Mouse (Mus musculus): ENCODE results near the gene Tada2a. TPM values are rescaled to one million over a fixed set of nuclear protein-coding genes. Genes with fewer than 3 reads are reported as not detected.

The Tada2a gene
- polyA plus RNA-seq (2012; rRNA removed): 6.4 and 6.7 TPM in 2 replicates

DNA sequence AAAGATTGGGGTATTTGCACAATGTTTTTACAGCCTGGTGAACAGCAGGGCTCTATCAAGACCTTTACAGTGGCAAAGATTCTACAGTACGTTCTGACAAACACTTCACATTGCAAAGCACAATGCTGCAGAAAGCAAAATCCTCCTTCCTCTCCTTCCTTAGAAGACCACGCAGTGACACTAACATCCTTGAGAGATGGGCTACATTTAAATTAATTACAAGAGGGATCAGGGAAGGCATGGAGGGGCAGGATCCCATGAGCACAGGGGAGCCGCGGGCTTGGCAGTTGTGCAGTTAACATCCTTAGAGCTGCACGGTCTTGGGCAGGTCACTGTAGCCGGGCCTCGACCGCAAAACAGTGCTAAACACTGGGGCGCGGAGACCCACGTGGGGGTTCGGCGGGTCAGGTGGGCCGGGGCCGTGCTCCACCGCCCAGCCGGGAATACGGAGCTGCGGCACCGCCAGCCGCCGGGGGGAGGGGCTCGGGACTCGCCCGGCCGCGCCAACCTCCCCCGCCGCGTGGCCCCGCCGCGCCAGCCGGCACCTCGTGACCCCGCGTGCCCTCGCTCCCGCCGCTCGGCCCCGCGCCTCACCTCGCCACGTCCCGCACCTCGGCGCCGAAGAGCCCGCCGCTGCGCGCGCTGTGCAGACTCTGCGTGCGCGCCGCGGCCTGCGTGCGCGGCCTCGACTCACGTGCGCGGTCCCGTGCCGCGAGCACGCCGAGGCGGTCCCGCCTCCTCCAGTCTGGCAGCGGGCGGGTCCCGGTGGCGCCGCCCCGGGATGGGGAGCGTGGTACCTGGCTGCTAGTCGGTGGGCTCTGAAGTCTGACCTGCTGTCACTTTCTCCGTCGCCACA, at the start of gene Tada2a, which contains the start of gene Acaca:
TSS of gene Tada2a (minus strand) at position 658 of the 856 bp plus-strand sequence.
TSS of gene Acaca (plus strand) at position 730 of the 856 bp plus-strand sequence.
- H3K27me3 ChIP-seq (ENCODE audit: control insufficient read depth, insufficient read depth, low read length): no peaks in the 10 kb centered on the region
- no peaks in the 10 kb centered on the region for H3K36me3 ChIP-seq (ENCODE audit: control insufficient read depth, insufficient read depth, low read length)
- peak; percentile 57; the same call in 1 of the 2 replicates for TF ChIP-seq CTCF (IDR thresholded peaks at IDR 0.05; ENCODE audit: borderline replicate concordance, control insufficient read depth, extremely low read depth, insufficient read depth, low read length, poor library complexity)
- peak; percentile 72 for TF ChIP-seq POLR2A (IDR thresholded peaks at IDR 0.05; ENCODE audit: control insufficient read depth, extremely low read depth, insufficient read depth, low read length, poor library complexity)
- H3K4me3 ChIP-seq (ENCODE audit: control insufficient read depth, insufficient read depth, low read length): peak within 1 kb of the TSS; percentile 66
- peaks cover 4% of the 10 kb centered on the region for H3K4me1 ChIP-seq (replicated peaks; ENCODE audit: control insufficient read depth, insufficient read depth, low read length)
- no peak within 1 kb of the TSS for H3K27ac ChIP-seq (ENCODE audit: control insufficient read depth, insufficient read depth, low read length)
- DNase-seq: peak; percentile 75
- WGBS: under 1% methylated on average over 80 of the region's 83 CpGs

- 66% methylated on average over 4 of the region's 4 CpGs for WGBS
- no peak overlapping the region for H3K4me3 ChIP-seq (ENCODE audit: control insufficient read depth, insufficient read depth, low read length)
- H3K4me1 ChIP-seq (replicated peaks; ENCODE audit: control insufficient read depth, insufficient read depth, low read length): peaks cover 7% of the 10 kb centered on the region
- TF ChIP-seq CTCF (IDR thresholded peaks at IDR 0.05; ENCODE audit: borderline replicate concordance, control insufficient read depth, extremely low read depth, insufficient read depth, low read length, poor library complexity) (no peak), POLR2A (IDR thresholded peaks at IDR 0.05; ENCODE audit: control insufficient read depth, extremely low read depth, insufficient read depth, low read length, poor library complexity) (no peak)
- DNase-seq: no peak
- H3K27ac ChIP-seq (ENCODE audit: control insufficient read depth, insufficient read depth, low read length): no peak overlapping the region
- no peaks in the 10 kb centered on the region for H3K27me3 ChIP-seq (ENCODE audit: control insufficient read depth, insufficient read depth, low read length)
- no peaks in the 10 kb centered on the region for H3K36me3 ChIP-seq (ENCODE audit: control insufficient read depth, insufficient read depth, low read length)
Observed at GRCm38 (mm10) chr11:84178571-84178970, 49.2 kb upstream of the Tada2a start.

DNA sequence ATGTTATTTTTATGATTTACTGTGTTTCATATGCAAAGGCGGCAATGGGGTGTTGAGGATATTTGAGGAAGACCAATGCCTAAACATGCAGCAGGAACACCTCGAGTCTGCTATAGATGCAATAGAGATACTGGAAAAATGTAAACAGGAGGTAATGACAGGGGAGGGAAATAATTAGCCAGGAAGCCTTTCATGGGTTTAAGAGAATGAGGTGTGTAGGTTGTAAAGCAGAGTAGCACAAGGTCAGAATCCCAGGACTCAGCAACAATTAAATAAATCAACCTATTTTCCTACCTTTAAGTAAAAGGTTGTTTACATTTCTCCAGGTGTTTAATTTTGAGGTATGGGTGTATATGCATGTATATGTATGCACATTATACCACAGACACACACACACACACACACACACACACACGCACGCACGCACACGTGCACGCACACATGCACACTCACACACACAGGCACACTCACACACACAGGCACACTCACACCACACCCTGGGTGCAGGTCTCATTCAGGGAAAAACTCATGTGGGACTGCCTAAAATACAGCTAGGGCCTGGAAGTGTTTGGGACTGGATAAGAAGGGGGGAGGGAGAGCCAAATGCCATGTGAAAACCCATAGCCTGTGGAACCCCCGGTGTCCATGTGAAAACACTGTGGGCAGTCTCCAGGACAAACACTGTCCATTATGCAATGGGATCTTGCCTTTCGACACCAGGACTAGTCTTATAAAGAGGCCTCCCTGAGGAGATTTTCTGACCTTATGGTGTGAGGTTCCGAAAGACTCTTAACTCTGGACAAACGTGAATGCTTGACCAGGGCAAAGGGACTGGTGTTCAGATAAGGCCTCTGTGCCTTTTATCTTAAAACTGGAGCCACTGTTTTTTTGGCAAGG, 43.4 kb upstream of the Tada2a start:
- TF ChIP-seq POLR2A (IDR thresholded peaks at IDR 0.05; ENCODE audit: control insufficient read depth, extremely low read depth, insufficient read depth, low read length, poor library complexity) (no peak), CTCF (IDR thresholded peaks at IDR 0.05; ENCODE audit: borderline replicate concordance, control insufficient read depth, extremely low read depth, insufficient read depth, low read length, poor library complexity) (no peak)
- H3K4me3 ChIP-seq (ENCODE audit: control insufficient read depth, insufficient read depth, low read length): no peak overlapping the region
- H3K36me3 ChIP-seq (ENCODE audit: control insufficient read depth, insufficient read depth, low read length): no peaks in the 10 kb centered on the region
- peaks cover 3% of the 10 kb centered on the region for H3K4me1 ChIP-seq (replicated peaks; ENCODE audit: control insufficient read depth, insufficient read depth, low read length)
- no peaks in the 10 kb centered on the region for H3K27me3 ChIP-seq (ENCODE audit: control insufficient read depth, insufficient read depth, low read length)
- H3K27ac ChIP-seq (ENCODE audit: control insufficient read depth, insufficient read depth, low read length): no peak overlapping the region
- no peak for DNase-seq
- 95% methylated on average over 11 of the region's 11 CpGs for WGBS

- no peak overlapping the region for H3K27ac ChIP-seq (ENCODE audit: control insufficient read depth, insufficient read depth, low read length)
Observed at GRCm38 (mm10) chr11:84168701-84169288, 39.4 kb upstream of the Tada2a start.

DNA sequence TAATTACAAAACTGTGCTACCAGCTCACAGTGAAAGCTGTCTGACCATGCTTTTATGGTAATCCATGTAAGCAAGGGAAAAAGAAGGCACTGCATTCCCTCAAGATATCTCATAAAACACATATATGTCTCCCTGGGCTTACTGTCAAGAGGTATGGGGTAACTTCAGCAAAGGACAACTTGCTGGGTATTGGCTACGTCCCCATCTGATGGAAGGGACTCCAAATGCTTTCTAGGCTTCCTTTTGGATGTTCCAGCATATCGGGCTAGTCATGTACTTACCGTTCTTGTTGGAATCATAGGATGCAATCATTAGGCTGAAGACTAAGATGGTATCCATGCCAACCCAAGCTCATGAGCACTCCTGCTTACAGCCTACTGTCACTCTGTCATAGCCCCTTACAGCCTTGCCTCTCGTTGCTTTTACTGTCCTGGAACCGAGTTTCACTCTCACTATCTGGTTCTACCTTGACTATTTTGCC, 37.7 kb upstream of the Tada2a start, which contains the start of gene Gm11437:
TSS of gene Gm11437 (minus strand) at position 431 of the 481 bp plus-strand sequence.
- Histone ChIP-seq H3K4me1 (replicated peaks; ENCODE audit: control insufficient read depth, insufficient read depth, low read length) (no peaks in the 10 kb centered on the region), H3K27ac (ENCODE audit: control insufficient read depth, insufficient read depth, low read length) (no peak within 1 kb of the TSS), H3K36me3 (ENCODE audit: control insufficient read depth, insufficient read depth, low read length) (no peaks in the 10 kb centered on the region), H3K27me3 (ENCODE audit: control insufficient read depth, insufficient read depth, low read length) (no peaks in the 10 kb centered on the region), H3K4me3 (ENCODE audit: control insufficient read depth, insufficient read depth, low read length) (no peak within 1 kb of the TSS)
- WGBS: 91% methylated on average over 5 of the region's 5 CpGs
- no peak for DNase-seq
- TF ChIP-seq POLR2A (IDR thresholded peaks at IDR 0.05; ENCODE audit: control insufficient read depth, extremely low read depth, insufficient read depth, low read length, poor library complexity) (no peak), CTCF (IDR thresholded peaks at IDR 0.05; ENCODE audit: borderline replicate concordance, control insufficient read depth, extremely low read depth, insufficient read depth, low read length, poor library complexity) (no peak)

More at GRCm38 (mm10) chr11:84168701-84169288, 39.4 kb upstream of the Tada2a start:
- Histone ChIP-seq H3K4me1 (replicated peaks; ENCODE audit: control insufficient read depth, insufficient read depth, low read length) (no peaks in the 10 kb centered on the region), H3K27me3 (ENCODE audit: control insufficient read depth, insufficient read depth, low read length) (no peaks in the 10 kb centered on the region), H3K4me3 (ENCODE audit: control insufficient read depth, insufficient read depth, low read length) (no peak overlapping the region), H3K36me3 (ENCODE audit: control insufficient read depth, insufficient read depth, low read length) (no peaks in the 10 kb centered on the region)
- TF ChIP-seq POLR2A (IDR thresholded peaks at IDR 0.05; ENCODE audit: control insufficient read depth, extremely low read depth, insufficient read depth, low read length, poor library complexity): no peak
- no peak for TF ChIP-seq CTCF (IDR thresholded peaks at IDR 0.05; ENCODE audit: borderline replicate concordance, control insufficient read depth, extremely low read depth, insufficient read depth, low read length, poor library complexity)
- DNase-seq: peak; percentile 28
- WGBS: 21% methylated on average over 7 of the region's 7 CpGs

Measured in thymus, adult 2 months (tissue).